ENCODE assay signal across 25 mouse cellular contexts in the genomic region with DNA sequence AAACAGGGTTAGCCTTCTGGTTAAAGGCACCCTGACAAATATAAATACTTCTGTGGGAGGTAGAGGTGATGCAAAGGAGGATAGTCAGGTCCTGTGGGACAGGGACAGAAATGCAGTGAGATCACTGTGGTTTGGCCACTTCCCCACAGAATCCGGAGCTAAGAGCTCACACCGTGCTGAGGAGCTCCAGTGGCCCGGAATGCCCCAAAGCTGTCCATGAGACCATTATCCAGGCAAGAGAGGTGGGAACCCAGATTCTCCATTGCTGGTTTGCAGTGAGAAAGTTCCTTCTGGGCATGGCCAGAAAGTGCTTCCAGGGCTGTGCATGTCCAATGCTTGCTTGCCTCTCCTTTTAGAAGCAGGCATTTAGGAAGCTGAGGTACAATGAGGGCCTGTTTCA.
"Had no signal": no experiment of that assay in that cellular context is flagged by ENCODE, and none has a peak within 500 bp of the region (broad histone marks: within the 10 kb centered on the region; RNA-seq: fewer than 3 reads in every experiment).

No protein-coding gene starts in this region.

- H3K27ac ChIP-seq: kidney, embryonic 15.5 days; left cerebral cortex, adult 2 months; limb, embryonic 13.5 days; liver, embryonic 12.5 days; liver, embryonic 15.5 days; lung, embryonic 15.5 days; midbrain, embryonic 10.5 days; midbrain, embryonic 13.5 days; neural tube, embryonic 13.5 days had no signal

- H3K36me3 ChIP-seq: kidney, embryonic 15.5 days; limb, embryonic 13.5 days; liver, embryonic 12.5 days; liver, embryonic 15.5 days; lung, embryonic 15.5 days; midbrain, embryonic 10.5 days; midbrain, embryonic 13.5 days; neural tube, embryonic 13.5 days had no signal

- H3K9me3 ChIP-seq: kidney, embryonic 15.5 days; limb, embryonic 13.5 days; liver, embryonic 12.5 days; liver, embryonic 15.5 days; lung, embryonic 15.5 days; megakaryocyte, embryonic 14.5 days; midbrain, embryonic 10.5 days; midbrain, embryonic 13.5 days; neural tube, embryonic 13.5 days had no signal

- DNase-seq: kidney, adult 8-10 months; kidney, postnatal 10 days; kidney, postnatal 36 days; layer of hippocampus, postnatal 36 days; left cerebral cortex, postnatal 4 days; liver; lung, adult 18-20 months; lung, postnatal 10 days; lung, postnatal 36 days; retina, postnatal 1 day; right cerebral cortex, postnatal 25 days; thymus, adult 18-20 months; thymus, postnatal 4 days had no signal

- H3K4me2 ChIP-seq: kidney, embryonic 15.5 days; limb, embryonic 13.5 days; liver, embryonic 12.5 days; liver, embryonic 15.5 days; lung, embryonic 15.5 days; midbrain, embryonic 13.5 days; neural tube, embryonic 13.5 days had no signal

- H3K4me3 ChIP-seq: kidney, embryonic 15.5 days; left cerebral cortex, adult 2 months; limb, embryonic 13.5 days; liver, embryonic 12.5 days; liver, embryonic 15.5 days; lung, embryonic 15.5 days; megakaryocyte, embryonic 14.5 days; midbrain, embryonic 10.5 days; midbrain, embryonic 13.5 days; myocyte; neural tube, embryonic 13.5 days had no signal

- ATAC-seq: liver, embryonic 12.5 days; midbrain, embryonic 13.5 days; midbrain, embryonic 16.5 days had no signal

- H3K27me3 ChIP-seq: kidney, embryonic 15.5 days; limb, embryonic 13.5 days; liver, embryonic 12.5 days; liver, embryonic 15.5 days; lung, embryonic 15.5 days; midbrain, embryonic 13.5 days; neural tube, embryonic 13.5 days had no signal

- H3K4me1 ChIP-seq: kidney, embryonic 15.5 days; limb, embryonic 13.5 days; liver, embryonic 12.5 days; liver, embryonic 15.5 days; lung, embryonic 15.5 days; midbrain, embryonic 10.5 days; midbrain, embryonic 13.5 days; neural tube, embryonic 13.5 days had no signal

- H3K9ac ChIP-seq: kidney, embryonic 15.5 days; limb, embryonic 13.5 days; liver, embryonic 12.5 days; liver, embryonic 15.5 days; lung, embryonic 15.5 days; midbrain, embryonic 13.5 days; neural tube, embryonic 13.5 days had no signal
